Mouse (Mus musculus) midbrain, embryonic 10.5 days (tissue): Measurements from ENCODE around the gene Muc1. TPM values are rescaled to one million over a fixed set of nuclear protein-coding genes. Genes with fewer than 3 reads are reported as not detected.
A peak's percentile ranks its signal among the peaks of the same experiment; 100 is the strongest.

Experiments
- DNase-seq: peaks from one replicate; pipeline ENCODE4 v3.0.0-alpha.2; 2017; ENCODE audit warnings: low spot score
- H3K27ac ChIP-seq: fragments of 300-500 bp; sonication (generic); replicated peaks from 2 replicates; pipeline ENCODE4 v1.5.1; 2016; ENCODE audit warnings: mild to moderate bottlenecking
- H3K27me3 ChIP-seq: fragments of 300-500 bp; sonication (generic); 2 replicates; pipeline ENCODE4 v1.6.1; 2016; ENCODE audit warnings: low read depth, mild to moderate bottlenecking; ENCODE audit not compliant: poor library complexity, severe bottlenecking
- H3K36me3 ChIP-seq: fragments of 300-500 bp; sonication (generic); 2 replicates; pipeline ENCODE4 v1.6.1; 2016; ENCODE audit warnings: mild to moderate bottlenecking, moderate library complexity
- H3K4me1 ChIP-seq: fragments of 300-500 bp; sonication (generic); 2 replicates; pipeline ENCODE4 v1.6.1; 2016
- H3K4me3 ChIP-seq: fragments of 300-500 bp; sonication (generic); 2 replicates; pipeline ENCODE4 v1.5.1; 2016; ENCODE audit warnings: mild to moderate bottlenecking, moderate library complexity
- H3K9me3 ChIP-seq: fragments of 300-500 bp; sonication (generic); replicated peaks from 2 replicates; pipeline ENCODE4 v1.6.1; 2016; ENCODE audit warnings: mild to moderate bottlenecking
- WGBS: fragments of 180-500 bp; shearing (Covaris S2); methylation state at CpG from one replicate; pipeline ENCODE4 v1.1.7; 2016; 5-methylcytosine and 5-hydroxymethylcytosine counted together
- polyA plus RNA-seq: library from polyadenylated mRNA; unstranded; fragments of >200 nt; fragmentation: Nextera tagmentation; extraction: Ambion mirVana; gene quantifications from 2 replicates; pipeline ENCODE4 v1.2.1, GENCODE M21; 2016

Gene Muc1
- polyA plus RNA-seq, result 1.8 and 3.4 TPM in 2 replicates

GRCm38 (mm10) chr3:89228836-89229235 is at the start of gene Muc1:
Muc1 (plus strand) TSS chr3:89229057.
- peaks cover 60% of the 10 kb centered on the region for H3K4me1 ChIP-seq

DNA sequence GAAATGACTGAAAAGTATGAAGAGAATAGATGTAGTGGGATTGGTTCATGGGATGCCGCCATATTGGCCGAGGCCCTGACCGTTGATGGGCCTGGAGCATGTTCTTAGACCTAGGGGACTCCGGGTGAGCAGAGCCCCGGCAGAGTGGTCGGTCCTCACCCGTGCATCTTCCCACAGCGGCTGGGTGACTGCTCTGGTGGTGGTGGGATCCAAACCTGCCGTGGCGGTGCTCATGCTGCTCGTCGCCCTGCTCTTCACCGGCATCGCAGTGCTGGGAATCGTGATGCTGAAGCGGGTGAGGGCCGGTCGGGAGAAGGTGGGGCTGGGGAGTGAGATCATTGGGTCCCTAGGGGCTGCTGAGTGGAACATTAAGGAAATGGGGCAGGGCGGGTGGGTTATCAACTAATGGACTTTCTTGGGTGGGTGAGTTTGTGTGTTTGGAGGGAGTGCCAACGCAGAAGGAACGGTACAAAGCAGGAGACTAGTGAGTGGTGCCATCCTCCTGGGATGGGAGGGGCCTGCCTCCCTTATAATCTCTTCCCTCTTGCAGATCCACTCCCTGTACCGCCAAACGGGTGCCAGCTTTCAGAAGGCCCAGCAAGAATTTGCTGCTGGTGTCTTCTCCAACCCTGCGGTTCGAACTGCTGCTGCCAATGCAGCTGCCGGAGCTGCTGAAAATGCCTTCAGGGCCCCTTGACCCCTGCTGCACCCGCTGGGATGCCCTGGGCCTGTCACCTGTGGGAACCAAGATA is 46.9 kb upstream of the Muc1 start:
- WGBS, result 95% methylated on average over 27 of the region's 27 CpGs
- peaks cover 5% of the 10 kb centered on the region for H3K27me3 ChIP-seq
- DNase-seq, result no peak
- H3K4me1 ChIP-seq, result peaks cover 61% of the 10 kb centered on the region
- peaks cover 47% of the 10 kb centered on the region for H3K36me3 ChIP-seq
- H3K27ac ChIP-seq, result no peak overlapping the region
- peak overlapping the region; percentile 72; the same call in 1 of the 2 replicates for H3K4me3 ChIP-seq
- H3K9me3 ChIP-seq, result no peaks in the 10 kb centered on the region

More at GRCm38 (mm10) chr3:89228836-89229235, at the start of gene Muc1:
- no peak for DNase-seq
- H3K9me3 ChIP-seq, result no peaks in the 10 kb centered on the region
- peaks cover 39% of the 10 kb centered on the region for H3K36me3 ChIP-seq
- H3K27ac ChIP-seq, result peak within 1 kb of the TSS; percentile 99
- H3K27me3 ChIP-seq, result peaks cover 33% of the 10 kb centered on the region
- 36% methylated on average over 10 of the region's 10 CpGs for WGBS
- H3K4me3 ChIP-seq, result peak within 1 kb of the TSS; percentile 89

- H3K4me1 ChIP-seq, result peaks cover 67% of the 10 kb centered on the region
- WGBS, result 53% methylated on average over 7 of the region's 7 CpGs
- peak overlapping the region; percentile 95 for H3K27ac ChIP-seq
Measured at GRCm38 (mm10) chr3:89182531-89183057, 46.3 kb upstream of the Muc1 start.

GRCm38 (mm10) chr3:89183058-89183958 is 45.5 kb upstream of the Muc1 start, which contains the start of gene Fam189b:
Fam189b (plus strand) TSS chr3:89183143.
- Histone ChIP-seq H3K27me3 (peaks cover 17% of the 10 kb centered on the region), H3K36me3 (peaks cover 59% of the 10 kb centered on the region), H3K9me3 (no peaks in the 10 kb centered on the region), H3K27ac (peak within 1 kb of the TSS; percentile 95), H3K4me1 (peaks cover 68% of the 10 kb centered on the region), H3K4me3 (peak within 1 kb of the TSS; percentile 72)
- WGBS, result 6% methylated on average over 39 of the region's 39 CpGs
- DNase-seq, result peak; percentile 88

More at GRCm38 (mm10) chr3:89182531-89183057, 46.3 kb upstream of the Muc1 start:
- Histone ChIP-seq H3K27me3 (peaks cover 11% of the 10 kb centered on the region), H3K4me3 (peak overlapping the region; percentile 72), H3K9me3 (no peaks in the 10 kb centered on the region), H3K36me3 (peaks cover 53% of the 10 kb centered on the region)
- no peak for DNase-seq

GRCm38 (mm10) chr3:89183959-89184315 is 44.9 kb upstream of the Muc1 start:
- Histone ChIP-seq H3K27ac (peak overlapping the region; percentile 95), H3K4me1 (peaks cover 64% of the 10 kb centered on the region), H3K9me3 (no peaks in the 10 kb centered on the region), H3K4me3 (peak overlapping the region; percentile 72), H3K36me3 (peaks cover 61% of the 10 kb centered on the region), H3K27me3 (peaks cover 24% of the 10 kb centered on the region)
- 82% methylated on average over 6 of the region's 6 CpGs for WGBS
- no peak for DNase-seq

DNA sequence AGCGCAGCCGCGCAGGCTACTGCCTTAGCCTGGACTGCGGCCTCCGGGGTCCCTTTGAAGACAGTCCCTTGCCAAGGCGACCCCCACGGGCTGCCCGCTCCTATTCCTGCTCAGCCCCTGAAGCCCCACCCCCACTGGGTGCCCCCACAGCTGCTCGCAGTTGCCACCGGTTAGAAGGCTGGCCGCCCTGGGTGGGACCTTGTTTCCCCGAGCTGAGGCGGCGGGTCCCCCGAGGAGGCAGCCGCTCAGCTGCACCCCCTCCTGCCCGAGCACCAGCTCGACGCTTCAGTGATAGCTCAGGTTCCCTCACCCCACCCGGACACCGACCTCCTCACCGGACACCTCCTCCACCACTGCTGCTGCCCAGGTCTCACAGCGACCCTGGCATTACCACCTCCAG is 41.7 kb upstream of the Muc1 start:
- H3K4me1 ChIP-seq, result peaks cover 60% of the 10 kb centered on the region
- WGBS, result 30% methylated on average over 23 of the region's 23 CpGs
- H3K27me3 ChIP-seq, result peaks cover 24% of the 10 kb centered on the region
- H3K36me3 ChIP-seq, result peaks cover 29% of the 10 kb centered on the region
- DNase-seq, result no peak
- no peaks in the 10 kb centered on the region for H3K9me3 ChIP-seq
- peak overlapping the region; percentile 33 for H3K4me3 ChIP-seq
- peak overlapping the region; percentile 69 for H3K27ac ChIP-seq

GRCm38 (mm10) chr3:89187690-89188477 is 41.0 kb upstream of the Muc1 start:
- 62% methylated on average over 18 of the region's 18 CpGs for WGBS
- no peaks in the 10 kb centered on the region for H3K9me3 ChIP-seq
- peaks cover 24% of the 10 kb centered on the region for H3K27me3 ChIP-seq
- H3K4me1 ChIP-seq, result peaks cover 53% of the 10 kb centered on the region
- no peak overlapping the region for H3K4me3 ChIP-seq
- peaks cover 24% of the 10 kb centered on the region for H3K36me3 ChIP-seq
- DNase-seq, result no peak
- 0 out of 2 replicates have a peak overlapping the region, but pooled peaks have one; percentile 7 for H3K27ac ChIP-seq

DNA sequence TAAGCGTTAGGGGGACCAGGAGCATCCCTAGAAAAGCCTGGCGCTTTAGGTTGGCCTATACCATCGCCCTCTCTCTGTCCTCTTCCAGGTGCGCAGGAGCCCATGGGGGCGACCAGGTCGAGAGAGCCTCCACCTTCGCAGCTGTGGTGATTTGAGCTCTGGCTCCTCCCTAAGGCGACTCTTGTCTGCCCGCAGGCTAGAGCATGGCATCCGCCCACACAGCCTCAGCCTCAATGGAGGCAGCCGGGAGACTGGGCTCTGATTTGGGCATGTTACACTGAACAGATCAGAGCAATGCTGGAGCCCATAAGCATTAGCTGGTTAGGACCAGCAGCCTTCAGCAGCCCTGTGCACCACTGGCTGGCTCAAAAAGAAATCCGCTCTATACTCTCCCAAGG is 40.4 kb upstream of the Muc1 start:
- Histone ChIP-seq H3K27me3 (peaks cover 24% of the 10 kb centered on the region), H3K4me1 (peaks cover 47% of the 10 kb centered on the region), H3K9me3 (no peaks in the 10 kb centered on the region), H3K4me3 (no peak overlapping the region), H3K36me3 (peaks cover 24% of the 10 kb centered on the region), H3K27ac (0 out of 2 replicates have a peak overlapping the region, but pooled peaks have one; percentile 3)
- no peak for DNase-seq
- 60% methylated on average over 12 of the region's 12 CpGs for WGBS

DNA sequence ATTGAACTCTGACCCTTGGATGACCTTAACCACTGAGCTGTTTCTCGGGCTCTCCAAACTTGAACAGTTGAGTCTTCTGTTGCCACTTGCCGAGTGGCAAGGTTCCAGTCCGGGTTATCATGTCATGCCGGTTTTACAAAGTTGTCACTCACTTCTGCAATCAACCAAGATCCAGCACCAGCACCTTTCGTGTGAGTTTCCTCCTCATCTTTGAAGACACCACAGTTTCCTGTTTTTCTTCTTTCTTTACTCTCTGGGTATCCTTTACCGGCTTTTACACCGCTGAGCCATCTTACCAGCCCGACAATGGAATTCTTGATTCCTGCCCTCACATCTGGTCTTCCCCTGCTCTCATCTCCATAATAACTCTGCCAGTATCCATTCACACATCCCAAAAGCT is 38.4 kb upstream of the Muc1 start:
- H3K36me3 ChIP-seq, result peaks cover 21% of the 10 kb centered on the region
- H3K9me3 ChIP-seq, result no peaks in the 10 kb centered on the region
- H3K27me3 ChIP-seq, result peaks cover 24% of the 10 kb centered on the region
- H3K27ac ChIP-seq, result no peak overlapping the region
- no peak overlapping the region for H3K4me3 ChIP-seq
- WGBS, result 89% methylated on average over 8 of the region's 8 CpGs
- no peak for DNase-seq
- H3K4me1 ChIP-seq, result peaks cover 29% of the 10 kb centered on the region

- H3K27me3 ChIP-seq, result peaks cover 6% of the 10 kb centered on the region
- H3K4me1 ChIP-seq, result peaks cover 19% of the 10 kb centered on the region
- H3K36me3 ChIP-seq, result peaks cover 5% of the 10 kb centered on the region
- 84% methylated on average over 1 of the region's 1 CpGs for WGBS
- no peak for DNase-seq
- no peak overlapping the region for H3K27ac ChIP-seq
- no peaks in the 10 kb centered on the region for H3K9me3 ChIP-seq
- no peak overlapping the region for H3K4me3 ChIP-seq
Measured at GRCm38 (mm10) chr3:89193351-89193750, 35.5 kb upstream of the Muc1 start.

- peaks cover 1% of the 10 kb centered on the region; the same call in 1 of the 2 replicates for H3K36me3 ChIP-seq
- H3K4me1 ChIP-seq, result peaks cover 17% of the 10 kb centered on the region
- 91% methylated on average over 2 of the region's 2 CpGs for WGBS
- no peak for DNase-seq
- H3K9me3 ChIP-seq, result no peaks in the 10 kb centered on the region
- H3K27ac ChIP-seq, result no peak overlapping the region
- H3K4me3 ChIP-seq, result no peak overlapping the region
- H3K27me3 ChIP-seq, result peaks cover under 1% of the 10 kb centered on the region; the same call in 1 of the 2 replicates
Measured at GRCm38 (mm10) chr3:89193853-89194252, 35.0 kb upstream of the Muc1 start.
